Mouse (Mus musculus): ENCODE results near the gene Iqsec2.

DNA sequence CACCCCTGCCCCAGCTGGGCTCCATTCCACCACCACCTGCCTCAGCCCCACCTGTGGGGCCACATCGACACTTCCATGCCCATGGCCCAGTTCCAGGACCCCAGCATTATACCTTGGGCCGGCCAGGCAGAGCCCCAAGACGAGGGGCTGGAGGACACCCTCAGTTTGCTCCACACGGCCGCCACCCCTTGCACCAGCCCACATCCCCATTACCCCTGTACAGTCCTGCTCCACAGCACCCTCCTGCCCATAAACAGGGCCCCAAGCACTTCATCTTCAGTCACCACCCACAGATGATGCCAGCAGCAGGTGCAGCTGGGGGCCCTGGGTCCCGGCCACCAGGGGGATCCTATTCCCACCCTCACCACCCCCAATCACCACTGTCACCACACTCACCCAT lies 79.2 kb downstream of the Iqsec2 start:
- no peak for TF ChIP-seq CTCF (IDR thresholded peaks at IDR 0.05; ENCODE audit: borderline replicate concordance, insufficient read depth, low read length)
- no peak for TF ChIP-seq POLR2A (IDR thresholded peaks at IDR 0.05; ENCODE audit: low read depth, low read length)
